Mouse (Mus musculus): ENCODE measurements around the gene Lnx2.

The Lnx2 gene

GRCm38 (mm10) chr5:147076026-147076798, at the start of gene Lnx2:
Gene Lnx2 (minus strand): TSS chr5:147076586.
- peak; percentile 97 to 98 for DNase-seq (ENCODE audit: low spot score in 2 of 2)

- no peak for DNase-seq (ENCODE audit: low spot score in 2 of 2)
Observed at GRCm38 (mm10) chr5:147125542-147126185, 49.3 kb upstream of the Lnx2 start.

- DNase-seq (ENCODE audit: low spot score in 2 of 2): no peak
Observed at GRCm38 (mm10) chr5:147124794-147125193, 48.4 kb upstream of the Lnx2 start.

- DNase-seq (ENCODE audit: low spot score in 2 of 2): no peak
Observed at GRCm38 (mm10) chr5:147121146-147121545, 44.8 kb upstream of the Lnx2 start.

GRCm38 (mm10) chr5:147117027-147117426, 40.6 kb upstream of the Lnx2 start:
- DNase-seq (ENCODE audit: low spot score in 2 of 2): no peak

GRCm38 (mm10) chr5:147115631-147116030, 39.2 kb upstream of the Lnx2 start:
- DNase-seq (ENCODE audit: low spot score in 2 of 2): no peak

- no peak for DNase-seq (ENCODE audit: low spot score in 2 of 2)
Observed at GRCm38 (mm10) chr5:147114738-147115137, 38.4 kb upstream of the Lnx2 start.

GRCm38 (mm10) chr5:147108861-147109591, 32.6 kb upstream of the Lnx2 start:
- no peak for DNase-seq (ENCODE audit: low spot score in 2 of 2)

GRCm38 (mm10) chr5:147107276-147107675, 30.9 kb upstream of the Lnx2 start:
- DNase-seq (ENCODE audit: low spot score in 2 of 2): no peak

GRCm38 (mm10) chr5:147102295-147102694, 25.9 kb upstream of the Lnx2 start:
- no peak for DNase-seq (ENCODE audit: low spot score in 2 of 2)

- DNase-seq (ENCODE audit: low spot score in 2 of 2): no peak
Observed at GRCm38 (mm10) chr5:147100180-147100579, 23.8 kb upstream of the Lnx2 start.

GRCm38 (mm10) chr5:147098667-147099066, 22.3 kb upstream of the Lnx2 start:
- no peak for DNase-seq (ENCODE audit: low spot score in 2 of 2)

- DNase-seq (ENCODE audit: low spot score in 2 of 2): no peak
Observed at GRCm38 (mm10) chr5:147096586-147096985, 20.2 kb upstream of the Lnx2 start.

GRCm38 (mm10) chr5:147094296-147094695, 17.9 kb upstream of the Lnx2 start:
- DNase-seq (ENCODE audit: low spot score in 2 of 2): peak in 1 of 2 experiments; percentile 28

- DNase-seq (ENCODE audit: low spot score in 2 of 2): no peak
Observed at GRCm38 (mm10) chr5:147092448-147092847, 16.1 kb upstream of the Lnx2 start.

- no peak for DNase-seq (ENCODE audit: low spot score in 2 of 2)
Observed at GRCm38 (mm10) chr5:147090256-147090963, 14.0 kb upstream of the Lnx2 start.

GRCm38 (mm10) chr5:147089836-147090235, 13.4 kb upstream of the Lnx2 start:
- DNase-seq (ENCODE audit: low spot score in 2 of 2): no peak

- no peak for DNase-seq (ENCODE audit: low spot score in 2 of 2)
Observed at GRCm38 (mm10) chr5:147086816-147087215, 10.4 kb upstream of the Lnx2 start.

GRCm38 (mm10) chr5:147085201-147085894, 9.0 kb upstream of the Lnx2 start:
- no peak for DNase-seq (ENCODE audit: low spot score in 2 of 2)

- DNase-seq (ENCODE audit: low spot score in 2 of 2): no peak
Observed at GRCm38 (mm10) chr5:147078110-147078900, 1.9 kb upstream of the Lnx2 start.
